Mouse (Mus musculus) embryonic facial prominence, embryonic 12.5 days (tissue): Measurements from ENCODE around the gene Tshz2. TPM values are rescaled to one million over a fixed set of nuclear protein-coding genes. Genes with fewer than 3 reads are reported as not detected.

ENCODE experiments used
- ATAC-seq: fragments of 200-750 bp; cut with Nextera tagmentation; 2 replicates; pipeline ENCODE4 v1.8.0; 2017; ENCODE audit not compliant: insufficient number of reproducible peaks, insufficient read depth, low FRiP score, low TSS enrichment
- H3K27ac ChIP-seq: fragments of 300-500 bp; sonication (generic); 2 replicates; pipeline ENCODE4 v1.5.1; 2016; ENCODE audit warnings: mild to moderate bottlenecking
- H3K27me3 ChIP-seq: fragments of 300-500 bp; sonication (generic); 2 replicates; pipeline ENCODE4 v1.6.1; 2016; ENCODE audit warnings: mild to moderate bottlenecking, moderate library complexity
- H3K36me3 ChIP-seq: fragments of 300-500 bp; sonication (generic); 2 replicates; pipeline ENCODE4 v1.6.1; 2016; ENCODE audit warnings: mild to moderate bottlenecking
- H3K4me1 ChIP-seq: fragments of 300-500 bp; sonication (generic); 2 replicates; pipeline ENCODE4 v1.6.1; 2016
- H3K4me2 ChIP-seq: fragments of 300-500 bp; sonication (generic); replicated peaks from 2 replicates; pipeline ENCODE4 v1.6.1; 2016; ENCODE audit warnings: mild to moderate bottlenecking, moderate library complexity
- H3K4me3 ChIP-seq: fragments of 300-500 bp; sonication (generic); 2 replicates; pipeline ENCODE4 v1.5.1; 2016; ENCODE audit warnings: mild to moderate bottlenecking
- H3K9ac ChIP-seq: fragments of 300-500 bp; sonication (generic); 2 replicates; pipeline ENCODE4 v1.6.1; 2016; ENCODE audit warnings: mild to moderate bottlenecking, moderate library complexity
- H3K9me3 ChIP-seq: fragments of 300-500 bp; sonication (generic); 2 replicates; pipeline ENCODE4 v1.6.1; 2016; ENCODE audit warnings: mild to moderate bottlenecking, moderate library complexity
- WGBS: fragments of 180-500 bp; shearing (Covaris S2); methylation state at CpG from one replicate; pipeline ENCODE4 v1.1.7; 2016; 5-methylcytosine and 5-hydroxymethylcytosine counted together
- polyA plus RNA-seq: library from polyadenylated mRNA; unstranded; fragments of >200 nt; fragmentation: Nextera tagmentation; extraction: Ambion mirVana; gene quantifications from 2 replicates; pipeline ENCODE4 v1.2.1, GENCODE M21; 2016

Tshz2 gene
- polyA plus RNA-seq, 1 experiment from 2014 or later = 9.1 TPM

DNA sequence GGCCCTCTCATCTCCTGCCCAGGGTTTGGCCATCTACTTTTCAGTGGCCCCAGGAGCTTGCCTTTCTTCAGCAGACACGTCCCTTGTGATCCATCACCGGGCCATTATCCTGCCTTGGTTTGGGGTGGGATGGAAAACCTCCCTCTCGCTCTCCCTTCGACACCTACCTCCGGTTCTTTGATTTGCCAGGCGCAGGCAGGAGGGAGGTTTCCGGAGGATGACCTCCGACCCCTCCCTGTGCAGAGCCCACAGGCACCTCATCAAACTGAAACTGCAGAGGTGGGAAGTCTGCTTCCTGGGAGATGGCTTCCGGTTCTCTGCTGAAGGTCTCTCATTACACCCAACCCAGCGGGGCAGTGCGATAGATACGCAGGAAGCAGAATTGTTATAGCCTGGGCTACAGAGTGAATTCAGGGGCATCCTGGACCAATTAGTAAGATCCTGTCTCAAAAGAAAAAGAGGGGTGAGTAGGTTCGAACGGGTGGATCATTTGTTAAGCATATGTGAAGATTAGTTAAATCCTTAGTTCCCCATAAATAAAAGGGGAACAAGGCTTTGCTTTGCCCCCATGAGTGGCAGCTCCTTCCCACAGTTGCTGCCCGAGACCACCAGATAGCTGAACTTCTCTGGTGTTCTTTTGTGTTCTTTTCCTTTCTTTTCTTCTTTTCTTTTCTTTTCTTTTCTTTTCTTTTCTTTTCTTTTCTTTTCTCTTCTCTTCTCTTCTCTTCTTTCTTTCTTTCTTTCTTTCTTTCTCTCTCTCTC lies 70.1 kb downstream of the Tshz2 start:
- no peak overlapping the region for H3K27ac ChIP-seq
- H3K27me3 ChIP-seq = no peaks in the 10 kb centered on the region

DNA sequence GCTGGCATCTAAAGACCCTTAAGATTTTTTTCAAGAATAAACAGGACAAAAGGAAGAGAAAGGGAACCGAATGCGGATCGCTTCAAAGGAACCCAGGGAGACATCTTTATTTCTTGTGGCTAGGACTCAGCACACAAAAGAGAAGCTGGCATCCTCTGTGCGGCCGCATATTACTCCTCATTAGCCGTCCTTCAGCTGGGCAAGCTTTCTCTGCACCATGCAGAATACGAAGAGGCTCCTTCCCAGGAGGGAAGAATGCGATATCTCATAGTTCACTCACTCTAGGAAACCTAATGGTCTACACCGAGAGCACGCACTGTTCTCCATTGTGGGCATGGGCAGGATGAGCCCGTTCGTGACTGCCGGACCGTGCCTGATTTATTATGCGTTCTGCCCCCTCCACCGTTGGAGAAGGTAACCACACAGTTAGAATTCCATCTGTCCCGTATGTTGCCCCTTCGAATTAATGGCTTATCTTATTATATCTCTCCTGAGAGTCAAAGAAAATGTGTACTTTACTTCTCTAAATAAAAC lies 89.0 kb downstream of the Tshz2 start:
- WGBS = 79% methylated on average over 18 of the region's 18 CpGs
- H3K27ac ChIP-seq = no peak overlapping the region
- ATAC-seq = no peak

More for the DNA sequence above, 70.1 kb downstream of the Tshz2 start:
- no peak overlapping the region for H3K4me3 ChIP-seq
- H3K9ac ChIP-seq = no peak overlapping the region
- ATAC-seq = no peak
- H3K9me3 ChIP-seq = no peaks in the 10 kb centered on the region
- 0 out of 2 replicates have a peak, but pooled peaks cover 3% of the 10 kb centered on the region for H3K4me1 ChIP-seq
- no peak overlapping the region for H3K4me2 ChIP-seq
- H3K36me3 ChIP-seq = no peaks in the 10 kb centered on the region
- WGBS = 58% methylated on average over 15 of the region's 15 CpGs

DNA sequence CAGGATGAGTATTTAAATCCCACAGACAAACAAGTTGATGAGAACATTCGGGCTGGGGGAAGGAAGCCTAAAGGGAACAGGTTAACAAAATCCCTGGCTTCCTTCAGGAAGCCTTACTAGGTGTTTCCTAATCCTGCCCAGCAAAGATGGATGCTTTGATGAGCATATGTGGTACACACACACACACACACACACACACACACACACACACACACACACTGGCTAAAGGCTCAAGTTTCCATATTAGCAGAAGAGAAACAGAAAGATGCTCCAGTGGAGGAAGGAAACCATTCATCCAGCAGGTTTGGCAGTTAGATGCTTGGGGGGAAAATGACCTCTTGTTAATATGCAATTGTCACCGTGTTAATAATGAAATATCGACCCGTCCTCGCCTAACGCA lies 89.5 kb downstream of the Tshz2 start:
- no peak overlapping the region for H3K9ac ChIP-seq
- peaks cover 18% of the 10 kb centered on the region for H3K4me1 ChIP-seq
- H3K27me3 ChIP-seq = no peaks in the 10 kb centered on the region
- H3K36me3 ChIP-seq = no peaks in the 10 kb centered on the region
- no peak overlapping the region for H3K4me3 ChIP-seq
- no peak overlapping the region for H3K27ac ChIP-seq
- no peaks in the 10 kb centered on the region for H3K9me3 ChIP-seq
- no peak overlapping the region for H3K4me2 ChIP-seq
- 80% methylated on average over 6 of the region's 6 CpGs for WGBS
- no peak for ATAC-seq

More for the DNA sequence above, 89.0 kb downstream of the Tshz2 start:
- Histone ChIP-seq H3K36me3 (no peaks in the 10 kb centered on the region), H3K27me3 (no peaks in the 10 kb centered on the region), H3K4me1 (peaks cover 19% of the 10 kb centered on the region), H3K4me2 (no peak overlapping the region), H3K9me3 (no peaks in the 10 kb centered on the region), H3K4me3 (no peak overlapping the region), H3K9ac (no peak overlapping the region)

DNA sequence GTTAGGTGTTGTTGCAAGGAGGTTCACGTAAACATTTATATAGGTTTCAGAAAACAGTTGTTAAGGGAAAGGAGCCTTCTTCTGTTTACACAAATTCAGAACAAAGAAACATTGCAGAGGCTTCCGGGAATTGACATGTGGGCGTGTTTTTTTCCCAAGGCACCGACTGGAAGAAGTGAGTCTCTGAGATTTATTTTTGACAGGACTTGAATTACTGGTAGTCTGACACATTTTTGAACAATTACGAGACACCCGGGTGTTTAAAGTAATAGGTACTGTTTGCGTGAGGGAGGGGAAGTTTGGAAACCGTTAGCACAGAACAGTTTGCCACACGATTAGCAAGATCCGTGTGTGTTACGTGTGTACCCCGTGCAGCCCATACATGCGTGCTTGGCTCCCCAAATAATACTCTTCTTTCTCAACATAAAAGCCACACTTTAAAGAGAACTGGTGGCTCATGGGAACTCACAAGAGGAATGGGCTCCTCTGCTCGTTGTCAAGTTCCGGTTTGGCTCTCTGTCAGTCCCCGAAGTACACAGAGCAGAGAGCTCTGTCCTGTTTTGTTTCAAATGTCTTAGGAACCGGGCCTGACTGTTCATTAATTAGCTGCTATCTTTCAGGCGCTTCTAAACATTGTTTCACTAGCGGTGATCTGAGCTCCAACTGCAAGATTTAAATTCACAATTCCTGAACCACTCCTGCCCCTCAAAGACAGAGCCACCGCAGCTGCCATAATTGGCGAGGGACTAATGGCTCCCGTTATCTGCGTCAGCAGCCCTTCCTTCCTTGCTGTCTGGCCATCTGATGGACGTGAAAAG lies 91.0 kb downstream of the Tshz2 start:
- ATAC-seq = no peak
- Histone ChIP-seq H3K4me1 (peaks cover 15% of the 10 kb centered on the region; the same call in 1 of the 2 replicates), H3K9ac (no peak overlapping the region), H3K4me2 (no peak overlapping the region), H3K4me3 (no peak overlapping the region), H3K27me3 (no peaks in the 10 kb centered on the region), H3K36me3 (no peaks in the 10 kb centered on the region), H3K9me3 (no peaks in the 10 kb centered on the region), H3K27ac (no peak overlapping the region)
- 58% methylated on average over 24 of the region's 24 CpGs for WGBS

DNA sequence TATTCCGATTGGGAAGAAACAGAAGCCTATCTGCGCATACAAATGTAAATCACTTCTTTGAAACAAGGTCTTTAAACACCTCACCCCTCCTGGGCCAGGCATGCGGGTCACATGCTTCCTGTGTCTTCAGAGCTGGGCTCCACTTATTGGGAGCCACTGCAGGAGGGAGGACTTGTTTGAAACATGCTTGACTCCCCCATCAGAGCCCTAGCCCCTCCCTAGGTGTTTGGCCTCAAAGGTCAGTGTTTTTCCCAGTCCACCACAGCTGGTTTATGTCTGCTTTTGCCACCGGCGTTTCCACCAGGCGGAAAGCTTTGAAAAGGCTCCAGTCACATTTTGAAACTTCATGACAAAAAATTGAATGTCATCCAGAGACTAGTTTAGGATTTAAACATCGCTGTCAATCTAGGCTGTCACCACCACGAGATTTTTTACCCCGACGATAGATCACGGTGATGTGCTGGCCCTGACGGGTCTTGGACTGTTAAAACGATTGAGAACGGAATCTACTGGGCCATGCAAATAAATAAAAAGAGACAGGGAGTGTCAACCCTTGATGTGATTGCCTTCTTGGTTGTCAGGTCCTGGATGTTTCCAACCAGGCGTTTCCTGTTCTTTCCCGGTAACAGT lies 96.0 kb downstream of the Tshz2 start:
- no peak overlapping the region for H3K4me2 ChIP-seq
- H3K9ac ChIP-seq = no peak overlapping the region
- WGBS = 67% methylated on average over 16 of the region's 16 CpGs
- H3K27ac ChIP-seq = no peak overlapping the region
- H3K9me3 ChIP-seq = no peaks in the 10 kb centered on the region
- no peaks in the 10 kb centered on the region for H3K36me3 ChIP-seq
- ATAC-seq = no peak
- peaks cover 8% of the 10 kb centered on the region; the same call in 1 of the 2 replicates for H3K4me1 ChIP-seq
- no peaks in the 10 kb centered on the region for H3K27me3 ChIP-seq
- no peak overlapping the region for H3K4me3 ChIP-seq

DNA sequence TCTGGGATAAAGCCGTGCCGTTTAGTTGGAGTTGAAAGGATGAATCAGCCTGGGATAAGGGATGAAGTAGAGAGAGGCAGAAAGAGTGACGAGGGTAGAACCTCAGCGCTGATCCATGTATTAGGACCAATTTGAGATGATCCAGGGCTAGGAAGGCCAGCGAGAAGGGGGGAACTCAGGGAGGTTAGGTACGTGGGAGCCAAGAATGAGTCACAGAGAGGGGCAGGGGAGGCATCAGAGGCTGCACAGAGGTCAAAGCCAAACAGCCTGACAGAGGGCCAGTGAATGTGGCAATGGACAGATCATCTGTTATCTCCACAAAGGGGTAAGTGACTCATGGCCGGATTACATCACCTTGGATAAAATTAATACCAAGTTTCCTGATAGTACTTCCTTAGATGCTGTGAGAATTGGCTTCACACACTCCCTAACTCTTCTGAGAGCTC lies 97.8 kb downstream of the Tshz2 start:
- no peak overlapping the region for H3K9ac ChIP-seq
- H3K4me2 ChIP-seq = no peak overlapping the region
- 78% methylated on average over 7 of the region's 7 CpGs for WGBS
- H3K9me3 ChIP-seq = no peaks in the 10 kb centered on the region
- no peaks in the 10 kb centered on the region for H3K36me3 ChIP-seq
- H3K27ac ChIP-seq = no peak overlapping the region
- H3K4me1 ChIP-seq = no peaks in the 10 kb centered on the region
- H3K27me3 ChIP-seq = no peaks in the 10 kb centered on the region
- H3K4me3 ChIP-seq = no peak overlapping the region
- no peak for ATAC-seq

DNA sequence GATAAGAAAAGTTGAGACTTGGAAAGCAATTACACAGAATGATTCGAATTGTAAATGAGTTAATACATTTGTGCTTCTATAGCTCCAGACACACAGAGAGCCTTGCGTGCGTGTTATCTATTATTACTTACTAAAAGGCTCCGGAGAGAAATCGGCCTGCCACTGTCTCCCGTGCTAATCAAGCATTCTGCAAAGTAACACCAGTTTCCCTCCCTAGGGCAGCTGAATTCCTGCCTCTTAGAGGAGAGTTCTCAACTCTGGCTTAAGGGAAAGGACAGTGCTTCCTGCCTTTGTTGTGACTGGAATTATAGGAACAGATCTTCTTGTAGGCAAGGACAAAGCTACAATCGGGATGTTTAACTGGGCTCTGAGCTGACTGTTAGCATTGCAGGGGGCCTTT lies 101.2 kb downstream of the Tshz2 start:
- WGBS = 72% methylated on average over 7 of the region's 7 CpGs
- no peaks in the 10 kb centered on the region for H3K27me3 ChIP-seq
- ATAC-seq = no peak

DNA sequence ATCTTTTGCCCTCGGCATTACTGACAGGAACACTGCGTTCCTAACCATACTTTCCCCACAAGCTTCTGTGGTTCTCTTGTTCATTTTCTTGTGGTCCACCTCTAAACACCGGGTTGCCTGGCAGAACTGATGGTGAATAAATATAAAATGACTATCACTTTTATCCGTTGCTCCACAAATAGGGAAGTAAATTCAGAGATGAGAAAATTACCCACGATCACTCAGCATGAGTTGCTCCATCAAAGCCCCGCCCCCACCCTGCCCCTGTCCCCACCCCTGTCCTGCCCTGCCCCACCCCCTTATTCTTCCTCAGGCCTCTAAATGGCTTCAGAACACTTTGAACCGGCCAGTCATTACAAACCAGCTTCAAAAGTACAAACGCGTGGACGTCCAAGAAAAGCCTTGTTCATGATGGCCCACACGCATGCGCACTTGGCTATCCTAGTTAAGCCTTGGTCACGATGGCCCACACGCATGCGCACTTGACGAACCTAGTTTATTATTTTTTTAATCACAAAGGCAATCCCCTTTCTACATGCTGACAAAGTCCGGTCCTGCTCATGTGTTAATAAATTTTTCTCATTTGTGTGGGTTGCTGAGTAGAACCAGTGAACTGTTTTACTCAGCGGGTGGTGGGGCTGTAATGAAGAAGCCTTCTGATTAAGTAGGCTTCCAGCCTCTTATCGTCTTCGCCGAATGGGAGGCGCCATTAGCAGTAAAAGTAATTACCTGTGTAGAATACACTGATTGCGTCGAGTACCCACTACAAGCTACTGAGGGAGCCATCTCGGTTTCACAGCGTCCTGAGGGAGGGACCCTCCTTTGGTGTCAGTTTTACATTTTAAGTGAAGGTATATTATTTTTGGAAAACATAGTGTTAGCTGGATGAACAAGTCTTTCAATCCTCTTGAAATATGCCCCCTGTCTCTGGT lies 102.9 kb downstream of the Tshz2 start:
- H3K27ac ChIP-seq = no peak overlapping the region
- no peaks in the 10 kb centered on the region for H3K9me3 ChIP-seq
- H3K4me3 ChIP-seq = no peak overlapping the region
- no peaks in the 10 kb centered on the region for H3K36me3 ChIP-seq
- H3K9ac ChIP-seq = no peak overlapping the region
- WGBS = 91% methylated on average over 26 of the region's 26 CpGs
- H3K27me3 ChIP-seq = no peaks in the 10 kb centered on the region
- ATAC-seq = no peak
- H3K4me1 ChIP-seq = no peaks in the 10 kb centered on the region
- H3K4me2 ChIP-seq = no peak overlapping the region

More for the DNA sequence above, 101.2 kb downstream of the Tshz2 start:
- no peak overlapping the region for H3K4me3 ChIP-seq
- no peak overlapping the region for H3K9ac ChIP-seq
- no peaks in the 10 kb centered on the region for H3K9me3 ChIP-seq
- H3K27ac ChIP-seq = no peak overlapping the region
- no peaks in the 10 kb centered on the region for H3K36me3 ChIP-seq
- no peaks in the 10 kb centered on the region for H3K4me1 ChIP-seq
- no peak overlapping the region for H3K4me2 ChIP-seq

DNA sequence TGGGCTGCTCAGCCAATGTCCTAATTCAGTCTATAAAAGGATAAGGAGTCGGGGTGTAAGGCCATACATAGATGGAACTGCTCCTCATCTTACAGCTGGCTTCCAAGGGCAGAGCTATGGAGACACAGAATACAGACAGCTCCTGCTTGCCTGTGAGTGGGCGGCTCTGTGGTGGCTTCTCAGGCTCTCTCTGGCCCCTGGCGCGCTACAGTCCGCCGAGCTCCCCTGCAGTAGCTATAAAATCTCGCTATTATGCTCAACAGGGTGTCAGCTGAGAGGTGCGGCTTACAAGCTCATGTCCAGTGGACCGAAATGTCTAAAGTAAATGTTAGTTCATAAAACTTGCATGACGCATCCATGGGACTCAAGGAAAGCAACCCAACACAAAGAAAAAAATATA lies 108.2 kb downstream of the Tshz2 start:
- ATAC-seq = no peak
- H3K4me2 ChIP-seq = no peak overlapping the region
- H3K36me3 ChIP-seq = no peaks in the 10 kb centered on the region
- H3K4me1 ChIP-seq = no peaks in the 10 kb centered on the region
- H3K27ac ChIP-seq = no peak overlapping the region
- 90% methylated on average over 10 of the region's 10 CpGs for WGBS
- H3K4me3 ChIP-seq = no peak overlapping the region
- H3K27me3 ChIP-seq = no peaks in the 10 kb centered on the region
- H3K9ac ChIP-seq = no peak overlapping the region
- no peaks in the 10 kb centered on the region for H3K9me3 ChIP-seq

DNA sequence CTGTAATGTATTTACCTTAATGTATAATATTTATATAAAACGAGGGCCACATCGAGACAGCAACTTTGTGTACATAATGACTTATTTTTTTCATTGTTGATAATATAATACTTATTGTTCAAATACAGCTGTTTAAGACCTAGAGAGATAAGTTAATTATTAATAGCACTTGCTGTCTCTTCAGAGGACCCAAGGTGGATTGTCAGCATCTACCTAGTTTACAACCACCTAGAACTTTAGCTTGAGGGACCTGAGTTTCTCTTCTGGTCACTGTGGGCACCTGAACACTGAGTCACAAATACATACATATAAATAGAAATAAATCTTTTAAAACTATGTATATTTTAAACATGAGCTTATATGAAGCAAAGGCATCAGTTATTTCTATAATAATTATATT lies 110.0 kb downstream of the Tshz2 start:
- no peak overlapping the region for H3K27ac ChIP-seq
- no peak overlapping the region for H3K9ac ChIP-seq
- H3K4me1 ChIP-seq = no peaks in the 10 kb centered on the region
- no peak for ATAC-seq
- WGBS = 90% methylated on average over 2 of the region's 2 CpGs
- no peak overlapping the region for H3K4me3 ChIP-seq
- no peaks in the 10 kb centered on the region for H3K27me3 ChIP-seq
- no peak overlapping the region for H3K4me2 ChIP-seq
- no peaks in the 10 kb centered on the region for H3K36me3 ChIP-seq
- 0 out of 2 replicates have a peak, but pooled peaks cover 3% of the 10 kb centered on the region for H3K9me3 ChIP-seq

DNA sequence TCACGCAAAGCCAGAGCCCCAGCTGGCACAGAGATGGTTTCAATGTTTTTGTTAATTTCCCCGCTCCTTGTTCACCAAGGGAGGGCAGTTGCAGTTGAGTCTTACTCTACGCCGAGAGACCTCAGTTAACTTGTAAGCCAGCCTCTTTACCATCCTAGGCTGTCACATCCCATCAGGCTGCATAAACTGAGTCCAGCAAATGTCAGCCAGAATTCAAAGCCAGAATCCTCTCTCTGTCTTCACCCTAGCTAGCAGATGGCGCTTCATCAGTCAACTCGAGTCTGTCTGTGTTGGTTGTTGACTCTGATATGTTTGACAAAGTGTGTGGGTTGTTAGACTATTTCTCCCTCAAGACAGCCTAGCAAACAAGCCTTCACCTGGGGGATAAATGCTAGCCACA lies 110.5 kb downstream of the Tshz2 start:
- Histone ChIP-seq H3K27me3 (no peaks in the 10 kb centered on the region), H3K9me3 (0 out of 2 replicates have a peak, but pooled peaks cover 5% of the 10 kb centered on the region), H3K27ac (no peak overlapping the region), H3K9ac (no peak overlapping the region), H3K4me2 (no peak overlapping the region), H3K4me1 (no peaks in the 10 kb centered on the region), H3K36me3 (no peaks in the 10 kb centered on the region), H3K4me3 (no peak overlapping the region)
- no peak for ATAC-seq
- WGBS = 80% methylated on average over 6 of the region's 6 CpGs
